Mouse (Mus musculus): ENCODE results near the gene Mybph. TPM values are rescaled to one million over a fixed set of nuclear protein-coding genes. Genes with fewer than 3 reads are reported as not detected.

Mybph gene
- 0.15 and 0.34 TPM in 2 replicates for polyA plus RNA-seq (2016; fragmentation: Nextera tagmentation; extraction: Ambion mirVana)

GRCm38 (mm10) chr1:134193126-134193525 lies at the start of gene Mybph:
Gene Mybph, plus strand, starts transcription at chr1:134193448.
- no peak within 1 kb of the TSS for H3K9ac ChIP-seq
- no peak within 1 kb of the TSS for H3K4me2 ChIP-seq
- H3K4me1 ChIP-seq = peaks cover 28% of the 10 kb centered on the region
- no peak within 1 kb of the TSS for H3K27ac ChIP-seq
- no peaks in the 10 kb centered on the region for H3K9me3 ChIP-seq
- no peak within 1 kb of the TSS for H3K4me3 ChIP-seq (replicated peaks)
- WGBS = 81% methylated on average over 1 of the region's 1 CpGs
- H3K27me3 ChIP-seq = no peaks in the 10 kb centered on the region
- no peaks in the 10 kb centered on the region for H3K36me3 ChIP-seq (replicated peaks)
- no peak for ATAC-seq (ENCODE audit: low FRiP score)

GRCm38 (mm10) chr1:134146066-134146465 lies 47.2 kb upstream of the Mybph start:
- Histone ChIP-seq H3K4me1 (peaks cover 19% of the 10 kb centered on the region), H3K4me3 (replicated peaks) (no peak overlapping the region), H3K4me2 (no peak overlapping the region), H3K9me3 (no peaks in the 10 kb centered on the region), H3K27me3 (peaks cover 5% of the 10 kb centered on the region; the same call in 1 of the 2 replicates), H3K36me3 (replicated peaks) (no peaks in the 10 kb centered on the region), H3K27ac (no peak overlapping the region), H3K9ac (no peak overlapping the region)
- 88% methylated on average over 8 of the region's 8 CpGs for WGBS
- ATAC-seq (ENCODE audit: low FRiP score) = no peak

- Histone ChIP-seq H3K9me3 (0 out of 2 replicates have a peak, but pooled peaks cover 4% of the 10 kb centered on the region), H3K4me1 (no peaks in the 10 kb centered on the region), H3K4me3 (replicated peaks) (no peak overlapping the region), H3K27me3 (peaks cover 9% of the 10 kb centered on the region; the same call in 1 of the 2 replicates), H3K27ac (no peak overlapping the region), H3K36me3 (replicated peaks) (no peaks in the 10 kb centered on the region), H3K4me2 (no peak overlapping the region), H3K9ac (no peak overlapping the region)
- ATAC-seq (ENCODE audit: low FRiP score) = no peak
- WGBS = 72% methylated on average over 8 of the region's 8 CpGs
Observed at GRCm38 (mm10) chr1:134150076-134150475, 43.2 kb upstream of the Mybph start.

GRCm38 (mm10) chr1:134150745-134151144 lies 42.5 kb upstream of the Mybph start:
- H3K36me3 ChIP-seq (replicated peaks) = no peaks in the 10 kb centered on the region
- no peak for ATAC-seq (ENCODE audit: low FRiP score)
- no peak overlapping the region for H3K4me2 ChIP-seq
- H3K9ac ChIP-seq = no peak overlapping the region
- no peak overlapping the region for H3K27ac ChIP-seq
- no peaks in the 10 kb centered on the region for H3K4me1 ChIP-seq
- peaks cover 9% of the 10 kb centered on the region; the same call in 1 of the 2 replicates for H3K27me3 ChIP-seq
- H3K4me3 ChIP-seq (replicated peaks) = no peak overlapping the region
- 92% methylated on average over 9 of the region's 9 CpGs for WGBS
- H3K9me3 ChIP-seq = 0 out of 2 replicates have a peak, but pooled peaks cover 5% of the 10 kb centered on the region

- H3K36me3 ChIP-seq (replicated peaks) = no peaks in the 10 kb centered on the region
- peak; percentile 84 for ATAC-seq (ENCODE audit: low FRiP score)
- H3K9me3 ChIP-seq = 0 out of 2 replicates have a peak, but pooled peaks cover 5% of the 10 kb centered on the region
- H3K27ac ChIP-seq = no peak overlapping the region
- H3K4me3 ChIP-seq (replicated peaks) = no peak overlapping the region
- H3K9ac ChIP-seq = no peak overlapping the region; the same call in 1 of the 2 replicates
- no peaks in the 10 kb centered on the region for H3K4me1 ChIP-seq
- peaks cover 9% of the 10 kb centered on the region; the same call in 1 of the 2 replicates for H3K27me3 ChIP-seq
- WGBS = 31% methylated on average over 13 of the region's 13 CpGs
- H3K4me2 ChIP-seq = no peak overlapping the region
Observed at GRCm38 (mm10) chr1:134151655-134152412, 41.4 kb upstream of the Mybph start.

- Histone ChIP-seq H3K4me3 (replicated peaks) (no peak overlapping the region), H3K9me3 (0 out of 2 replicates have a peak, but pooled peaks cover 5% of the 10 kb centered on the region), H3K36me3 (replicated peaks) (no peaks in the 10 kb centered on the region), H3K27ac (no peak overlapping the region), H3K4me1 (no peaks in the 10 kb centered on the region), H3K4me2 (no peak overlapping the region), H3K27me3 (peaks cover 9% of the 10 kb centered on the region; the same call in 1 of the 2 replicates), H3K9ac (no peak overlapping the region)
- WGBS = 83% methylated on average over 21 of the region's 21 CpGs
- no peak for ATAC-seq (ENCODE audit: low FRiP score)
Observed at GRCm38 (mm10) chr1:134152626-134153590, 40.3 kb upstream of the Mybph start.

- Histone ChIP-seq H3K4me2 (no peak overlapping the region), H3K4me3 (replicated peaks) (no peak overlapping the region), H3K9me3 (0 out of 2 replicates have a peak, but pooled peaks cover 5% of the 10 kb centered on the region), H3K36me3 (replicated peaks) (no peaks in the 10 kb centered on the region), H3K4me1 (no peaks in the 10 kb centered on the region), H3K27me3 (peaks cover 9% of the 10 kb centered on the region; the same call in 1 of the 2 replicates), H3K27ac (no peak overlapping the region), H3K9ac (no peak overlapping the region)
- ATAC-seq (ENCODE audit: low FRiP score) = no peak
- WGBS = 87% methylated on average over 3 of the region's 3 CpGs
Observed at GRCm38 (mm10) chr1:134154121-134154520, 39.1 kb upstream of the Mybph start.

- no peak overlapping the region for H3K27ac ChIP-seq
- no peak for ATAC-seq (ENCODE audit: low FRiP score)
- no peaks in the 10 kb centered on the region for H3K4me1 ChIP-seq
- no peak overlapping the region for H3K4me2 ChIP-seq
- no peak overlapping the region for H3K4me3 ChIP-seq (replicated peaks)
- H3K9me3 ChIP-seq = 0 out of 2 replicates have a peak, but pooled peaks cover 5% of the 10 kb centered on the region
- H3K9ac ChIP-seq = no peak overlapping the region
- peaks cover 9% of the 10 kb centered on the region; the same call in 1 of the 2 replicates for H3K27me3 ChIP-seq
- no peaks in the 10 kb centered on the region for H3K36me3 ChIP-seq (replicated peaks)
- 49% methylated on average over 3 of the region's 3 CpGs for WGBS
Observed at GRCm38 (mm10) chr1:134154655-134155054, 38.6 kb upstream of the Mybph start.

- no peaks in the 10 kb centered on the region for H3K27me3 ChIP-seq
- no peaks in the 10 kb centered on the region for H3K9me3 ChIP-seq
- no peak for ATAC-seq (ENCODE audit: low FRiP score)
- no peak overlapping the region for H3K9ac ChIP-seq
- no peak overlapping the region for H3K27ac ChIP-seq
- H3K4me2 ChIP-seq = no peak overlapping the region
- H3K4me3 ChIP-seq (replicated peaks) = no peak overlapping the region
- H3K4me1 ChIP-seq = peaks cover 6% of the 10 kb centered on the region; the same call in 1 of the 2 replicates
- 92% methylated on average over 3 of the region's 3 CpGs for WGBS
- no peaks in the 10 kb centered on the region for H3K36me3 ChIP-seq (replicated peaks)
Observed at GRCm38 (mm10) chr1:134160404-134160803, 32.8 kb upstream of the Mybph start.

- H3K9me3 ChIP-seq = no peaks in the 10 kb centered on the region
- H3K27me3 ChIP-seq = no peaks in the 10 kb centered on the region
- no peak overlapping the region for H3K4me3 ChIP-seq (replicated peaks)
- H3K9ac ChIP-seq = no peak overlapping the region
- H3K36me3 ChIP-seq (replicated peaks) = no peaks in the 10 kb centered on the region
- H3K27ac ChIP-seq = no peak overlapping the region
- H3K4me2 ChIP-seq = no peak overlapping the region
- ATAC-seq (ENCODE audit: low FRiP score) = no peak
- H3K4me1 ChIP-seq = peaks cover 6% of the 10 kb centered on the region; the same call in 1 of the 2 replicates
- WGBS = 76% methylated on average over 6 of the region's 6 CpGs
Observed at GRCm38 (mm10) chr1:134161399-134161798, 31.8 kb upstream of the Mybph start.

GRCm38 (mm10) chr1:134162510-134163225 lies 30.6 kb upstream of the Mybph start:
- no peak for ATAC-seq (ENCODE audit: low FRiP score)
- Histone ChIP-seq H3K9me3 (no peaks in the 10 kb centered on the region), H3K27ac (no peak overlapping the region), H3K27me3 (no peaks in the 10 kb centered on the region), H3K36me3 (replicated peaks) (no peaks in the 10 kb centered on the region), H3K9ac (no peak overlapping the region), H3K4me3 (replicated peaks) (no peak overlapping the region), H3K4me1 (peaks cover 6% of the 10 kb centered on the region; the same call in 1 of the 2 replicates), H3K4me2 (no peak overlapping the region)
- 91% methylated on average over 6 of the region's 6 CpGs for WGBS

Data from forebrain, embryonic 12.5 days (tissue).